Mouse (Mus musculus) hindbrain, embryonic 15.5 days (tissue): ENCODE data around the gene Prx. TPM values are rescaled to one million over a fixed set of nuclear protein-coding genes. Genes with fewer than 3 reads are reported as not detected.
A peak's percentile ranks its signal among the peaks of the same experiment; 100 is the strongest.

Experiments
- ATAC-seq: fragments of 200-750 bp; cut with Nextera tagmentation; 2 replicates; pipeline ENCODE4 v1.8.0; 2017; ENCODE audit warnings: low read depth, moderate number of reproducible peaks, moderate TSS enrichment; ENCODE audit not compliant: low FRiP score
- H3K27ac ChIP-seq: fragments of 300-500 bp; sonication (generic); replicated peaks from 2 replicates; pipeline ENCODE4 v1.5.1; 2015; ENCODE audit warnings: mild to moderate bottlenecking, inconsistent platforms
- H3K27me3 ChIP-seq: fragments of 300-500 bp; sonication (generic); 2 replicates; pipeline ENCODE4 v1.6.1; 2015; ENCODE audit warnings: control low read depth, inconsistent platforms
- H3K36me3 ChIP-seq: fragments of 300-500 bp; sonication (generic); 2 replicates; pipeline ENCODE4 v1.6.1; 2015; ENCODE audit warnings: control low read depth, inconsistent platforms
- H3K4me1 ChIP-seq: fragments of 300-500 bp; sonication (generic); replicated peaks from 2 replicates; pipeline ENCODE4 v1.6.1; 2015; ENCODE audit warnings: control low read depth, inconsistent platforms
- H3K4me2 ChIP-seq: fragments of 300-500 bp; sonication (generic); 2 replicates; pipeline ENCODE4 v1.6.1; 2015; ENCODE audit warnings: moderate library complexity, mild to moderate bottlenecking, inconsistent platforms
- H3K4me3 ChIP-seq: fragments of 300-500 bp; sonication (generic); 2 replicates; pipeline ENCODE4 v1.5.1; 2015; ENCODE audit warnings: mild to moderate bottlenecking, inconsistent platforms
- H3K9ac ChIP-seq: fragments of 300-500 bp; sonication (generic); 2 replicates; pipeline ENCODE4 v1.6.1; 2015; ENCODE audit warnings: inconsistent platforms
- H3K9me3 ChIP-seq: fragments of 300-500 bp; sonication (generic); 2 replicates; pipeline ENCODE4 v1.6.1; 2016; ENCODE audit warnings: control low read depth, inconsistent platforms
- WGBS: fragments of 180-500 bp; shearing (Covaris S2); methylation state at CpG from one replicate; pipeline ENCODE4 v1.1.7; 2015; 5-methylcytosine and 5-hydroxymethylcytosine counted together
- polyA plus RNA-seq: library from polyadenylated mRNA; unstranded; fragments of >200 nt; fragmentation: Nextera tagmentation; extraction: Ambion mirVana; gene quantifications from 2 replicates; pipeline ENCODE4 v1.2.1, GENCODE M21; 2015

Gene Prx
- polyA plus RNA-seq, 1 experiment from 2014 or later = 1.9 TPM

DNA sequence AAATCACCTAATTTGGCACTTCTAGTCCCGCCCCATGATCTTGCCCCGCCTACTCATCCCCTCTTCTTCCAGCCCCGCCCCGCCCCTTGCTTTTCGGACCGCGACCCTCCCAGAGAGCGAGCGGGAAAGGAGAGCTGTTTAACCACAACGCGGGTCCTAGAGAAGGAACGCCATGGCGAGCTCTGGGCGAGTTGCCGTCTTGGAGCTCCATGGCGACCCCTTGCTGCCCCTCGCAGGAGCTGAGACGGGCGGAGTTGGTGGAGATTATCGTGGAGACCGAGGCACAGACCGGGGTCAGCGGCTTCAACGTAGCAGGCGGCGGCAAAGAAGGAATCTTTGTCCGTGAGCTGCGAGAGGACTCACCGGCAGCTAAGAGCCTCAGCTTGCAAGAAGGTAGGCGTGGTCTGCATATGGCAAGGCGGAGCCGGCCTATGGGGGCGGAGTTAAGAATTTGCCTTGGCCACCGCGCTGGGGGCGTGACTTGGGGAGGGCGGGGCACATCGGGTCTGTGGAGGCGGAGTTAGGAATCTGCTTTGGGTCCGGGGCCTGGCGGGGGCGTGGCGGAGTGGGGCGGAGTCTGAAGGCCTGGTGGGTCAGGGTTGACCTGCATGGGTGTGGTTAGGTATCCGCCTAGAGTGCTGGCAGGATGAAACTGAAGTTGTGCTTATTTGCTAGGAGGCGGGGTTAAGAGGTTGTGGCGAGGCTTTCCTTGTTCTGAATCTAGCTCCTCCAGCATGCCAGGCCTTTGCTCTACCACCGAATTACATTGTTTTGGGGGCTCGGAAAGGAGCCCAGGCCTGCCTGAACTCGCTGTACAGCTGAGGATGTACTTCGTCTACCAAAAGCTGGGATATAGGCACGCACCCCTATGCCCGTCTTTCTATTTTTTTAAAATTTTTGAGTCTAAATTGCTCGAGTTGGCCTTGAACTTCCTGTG is 8.9 kb downstream of the Prx start:
- H3K4me3 ChIP-seq = peak overlapping the region; percentile 62
- peak; percentile 93 for ATAC-seq
- WGBS = under 1% methylated on average over 50 of the region's 54 CpGs
- peaks cover 9% of the 10 kb centered on the region for H3K4me1 ChIP-seq
- no peaks in the 10 kb centered on the region for H3K9me3 ChIP-seq
- no peaks in the 10 kb centered on the region for H3K27me3 ChIP-seq
- no peaks in the 10 kb centered on the region for H3K36me3 ChIP-seq
- H3K9ac ChIP-seq = peak overlapping the region; percentile 61
- peak overlapping the region; percentile 66 for H3K4me2 ChIP-seq
- H3K27ac ChIP-seq = peak overlapping the region; percentile 98

DNA sequence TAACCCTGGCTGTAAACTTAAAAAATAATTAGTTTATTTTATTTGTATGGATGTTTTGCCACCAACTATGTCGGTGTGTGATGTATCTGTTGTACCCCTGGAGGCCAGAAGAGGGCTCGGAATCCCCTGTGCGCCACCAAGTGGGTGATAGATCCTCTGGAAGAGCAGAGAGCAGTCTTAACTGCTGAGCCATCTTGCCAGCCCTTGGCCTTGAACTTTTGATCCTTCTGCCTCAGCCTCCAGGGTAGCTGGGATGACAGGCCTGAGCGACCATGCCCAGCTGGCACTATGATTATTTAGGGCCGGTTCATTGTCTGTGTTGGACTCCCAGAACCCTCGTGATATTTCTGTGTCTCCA is 9.5 kb downstream of the Prx start:
- WGBS = 28% methylated on average over 6 of the region's 6 CpGs
- peak; percentile 21; the same call in 1 of the 2 replicates for ATAC-seq
- no peak overlapping the region for H3K9ac ChIP-seq
- peak overlapping the region; percentile 66 for H3K4me2 ChIP-seq
- H3K36me3 ChIP-seq = no peaks in the 10 kb centered on the region
- peak overlapping the region; percentile 98 for H3K27ac ChIP-seq
- H3K4me1 ChIP-seq = peaks cover 9% of the 10 kb centered on the region
- H3K9me3 ChIP-seq = no peaks in the 10 kb centered on the region
- H3K4me3 ChIP-seq = peak overlapping the region; percentile 62
- no peaks in the 10 kb centered on the region for H3K27me3 ChIP-seq

DNA sequence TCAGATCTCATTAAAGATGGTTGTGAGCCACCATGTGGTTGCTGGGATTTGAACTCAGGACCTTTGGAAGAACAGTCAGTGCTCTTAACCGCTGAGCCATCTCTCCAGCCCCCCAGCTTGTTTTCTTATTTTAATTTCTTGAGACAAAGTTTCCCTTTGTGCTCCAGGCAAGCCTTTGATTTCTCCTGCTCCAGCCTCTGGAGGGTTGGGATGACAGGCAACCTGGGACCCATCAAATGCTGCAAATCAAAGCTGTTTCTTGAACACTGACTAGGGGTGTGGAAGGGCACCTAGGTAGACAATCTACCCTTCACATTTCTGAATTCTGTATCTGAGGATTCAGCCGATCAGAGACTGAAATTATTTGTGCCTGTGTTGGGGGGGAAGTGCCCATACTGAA is 11.7 kb downstream of the Prx start:
- Histone ChIP-seq H3K9me3 (no peaks in the 10 kb centered on the region), H3K36me3 (no peaks in the 10 kb centered on the region)

DNA sequence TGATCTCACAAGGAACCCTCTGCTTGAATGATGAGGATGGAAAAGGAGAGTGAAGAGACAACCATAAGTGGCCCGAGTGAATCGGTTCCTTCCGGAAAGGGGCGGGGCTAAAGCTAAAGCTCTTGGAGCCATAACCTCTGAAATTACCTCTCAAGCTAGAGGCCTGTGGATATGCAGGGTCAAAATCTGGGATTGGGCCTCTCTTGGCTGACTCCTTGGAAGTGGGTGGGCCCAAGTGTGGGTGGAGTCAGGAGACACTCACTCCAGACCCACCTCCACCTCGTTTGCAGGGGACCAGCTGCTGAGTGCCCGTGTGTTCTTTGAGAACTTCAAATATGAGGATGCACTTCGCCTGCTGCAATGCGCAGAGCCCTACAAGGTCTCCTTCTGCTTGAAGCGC is 15.8 kb downstream of the Prx start:
- Histone ChIP-seq H3K9me3 (no peaks in the 10 kb centered on the region), H3K4me3 (no peak overlapping the region), H3K27me3 (no peaks in the 10 kb centered on the region), H3K36me3 (no peaks in the 10 kb centered on the region), H3K4me1 (no peaks in the 10 kb centered on the region), H3K4me2 (no peak overlapping the region), H3K27ac (no peak overlapping the region), H3K9ac (no peak overlapping the region)
- no peak for ATAC-seq
- WGBS = 81% methylated on average over 9 of the region's 9 CpGs

More for the DNA sequence above, 11.7 kb downstream of the Prx start:
- Histone ChIP-seq H3K4me3 (no peak overlapping the region), H3K27me3 (no peaks in the 10 kb centered on the region), H3K27ac (no peak overlapping the region), H3K4me1 (peaks cover 9% of the 10 kb centered on the region), H3K4me2 (no peak overlapping the region), H3K9ac (no peak overlapping the region)
- 84% methylated on average over 2 of the region's 2 CpGs for WGBS
- ATAC-seq = no peak

DNA sequence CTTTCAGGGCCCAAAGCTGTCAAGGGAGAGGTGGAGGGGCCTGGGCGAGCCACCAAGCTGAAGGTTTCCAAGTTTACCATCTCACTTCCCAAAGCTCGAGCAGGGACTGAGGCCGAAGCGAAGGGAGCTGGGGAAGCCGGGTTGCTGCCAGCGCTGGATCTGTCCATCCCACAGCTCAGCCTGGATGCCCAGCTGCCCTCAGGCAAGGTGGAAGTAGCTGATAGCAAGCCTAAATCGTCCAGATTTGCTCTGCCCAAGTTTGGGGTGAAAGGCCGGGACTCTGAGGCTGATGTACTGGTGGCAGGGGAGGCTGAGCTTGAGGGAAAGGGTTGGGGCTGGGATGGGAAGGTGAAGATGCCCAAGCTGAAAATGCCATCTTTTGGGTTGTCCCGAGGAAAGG is 19.2 kb downstream of the Prx start:
- 87% methylated on average over 9 of the region's 9 CpGs for WGBS
- no peak overlapping the region for H3K4me2 ChIP-seq
- H3K4me3 ChIP-seq = no peak overlapping the region
- H3K27ac ChIP-seq = no peak overlapping the region
- H3K36me3 ChIP-seq = no peaks in the 10 kb centered on the region
- no peaks in the 10 kb centered on the region for H3K4me1 ChIP-seq
- H3K9ac ChIP-seq = no peak overlapping the region
- no peaks in the 10 kb centered on the region for H3K27me3 ChIP-seq
- H3K9me3 ChIP-seq = no peaks in the 10 kb centered on the region
- no peak for ATAC-seq

DNA sequence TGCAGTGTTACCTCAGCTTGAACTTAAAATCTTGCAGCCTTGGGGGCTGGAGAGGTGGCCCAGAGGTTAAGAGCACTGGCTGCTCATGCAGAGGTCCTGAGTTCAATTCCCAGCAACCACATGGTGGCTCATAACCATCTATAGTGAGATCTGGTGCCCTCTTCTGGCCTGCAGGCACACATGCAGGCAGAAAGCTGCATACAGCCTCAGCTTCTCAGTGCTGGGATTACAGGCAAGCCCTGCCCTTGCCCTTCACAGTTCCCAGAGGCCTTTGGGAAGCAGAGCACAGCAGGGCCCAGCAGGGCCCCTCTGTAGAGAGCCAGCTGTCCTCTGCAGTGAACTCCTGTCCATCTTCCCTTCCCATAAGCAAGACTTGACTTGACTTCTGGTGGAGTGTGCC is 21.0 kb downstream of the Prx start:
- no peak overlapping the region for H3K4me3 ChIP-seq
- ATAC-seq = no peak
- H3K27ac ChIP-seq = no peak overlapping the region
- no peaks in the 10 kb centered on the region for H3K9me3 ChIP-seq
- H3K27me3 ChIP-seq = no peaks in the 10 kb centered on the region
- H3K9ac ChIP-seq = no peak overlapping the region
- H3K36me3 ChIP-seq = no peaks in the 10 kb centered on the region
- H3K4me2 ChIP-seq = no peak overlapping the region
- no peaks in the 10 kb centered on the region for H3K4me1 ChIP-seq

DNA sequence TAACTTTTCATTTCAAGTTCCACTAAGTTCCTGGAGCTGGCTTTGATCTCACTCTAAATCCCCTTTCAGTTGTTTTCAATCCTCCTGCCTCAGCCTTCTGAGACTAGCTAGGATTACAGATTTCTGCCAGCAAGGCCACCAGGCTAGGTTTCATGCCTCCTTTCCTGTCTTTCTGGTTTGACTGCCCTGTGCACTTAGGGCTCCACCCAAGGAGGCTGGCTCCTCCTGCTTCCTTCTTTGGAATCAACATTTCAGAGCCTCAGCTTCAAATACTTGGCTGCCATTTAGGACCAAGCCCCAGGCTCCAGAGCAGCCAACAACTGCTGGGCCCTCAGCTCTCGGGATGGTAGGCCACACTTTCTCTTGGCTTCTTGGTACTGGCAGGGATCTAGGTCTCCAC is 21.5 kb downstream of the Prx start:
- 59% methylated on average over 1 of the region's 1 CpGs for WGBS
- no peak for ATAC-seq
- no peaks in the 10 kb centered on the region for H3K4me1 ChIP-seq
- no peaks in the 10 kb centered on the region for H3K27me3 ChIP-seq
- H3K36me3 ChIP-seq = no peaks in the 10 kb centered on the region
- no peaks in the 10 kb centered on the region for H3K9me3 ChIP-seq
- H3K4me2 ChIP-seq = no peak overlapping the region
- no peak overlapping the region for H3K27ac ChIP-seq
- no peak overlapping the region for H3K9ac ChIP-seq
- H3K4me3 ChIP-seq = no peak overlapping the region

DNA sequence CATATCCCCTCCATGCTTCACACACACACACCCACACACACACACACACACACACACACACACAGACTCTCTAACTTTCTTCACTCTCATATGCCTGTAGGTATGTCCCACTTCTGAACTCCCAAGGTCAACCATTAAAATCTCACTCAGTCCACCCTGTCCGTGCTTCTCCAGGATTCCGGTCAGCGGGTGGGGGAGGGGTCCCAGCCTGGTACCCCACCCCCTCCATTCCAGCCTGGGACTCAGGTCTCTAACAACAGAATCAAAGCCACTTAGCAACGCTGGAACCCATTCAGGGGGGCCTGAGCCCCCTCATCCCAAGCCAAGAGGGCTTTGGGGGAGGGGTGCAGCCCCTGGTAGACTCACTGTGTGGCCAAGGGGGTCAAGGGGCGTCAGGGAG is 23.8 kb downstream of the Prx start, which contains the start of gene Hipk4:
Hipk4 (plus strand) TSS at position 301 of the 400 bp plus-strand sequence.
- no peak for ATAC-seq
- H3K9me3 ChIP-seq = no peaks in the 10 kb centered on the region
- WGBS = 70% methylated on average over 5 of the region's 5 CpGs
- no peak within 1 kb of the TSS for H3K9ac ChIP-seq
- no peaks in the 10 kb centered on the region for H3K27me3 ChIP-seq
- H3K4me2 ChIP-seq = no peak within 1 kb of the TSS
- no peak within 1 kb of the TSS for H3K27ac ChIP-seq
- no peaks in the 10 kb centered on the region for H3K36me3 ChIP-seq
- H3K4me3 ChIP-seq = no peak within 1 kb of the TSS
- H3K4me1 ChIP-seq = no peaks in the 10 kb centered on the region

DNA sequence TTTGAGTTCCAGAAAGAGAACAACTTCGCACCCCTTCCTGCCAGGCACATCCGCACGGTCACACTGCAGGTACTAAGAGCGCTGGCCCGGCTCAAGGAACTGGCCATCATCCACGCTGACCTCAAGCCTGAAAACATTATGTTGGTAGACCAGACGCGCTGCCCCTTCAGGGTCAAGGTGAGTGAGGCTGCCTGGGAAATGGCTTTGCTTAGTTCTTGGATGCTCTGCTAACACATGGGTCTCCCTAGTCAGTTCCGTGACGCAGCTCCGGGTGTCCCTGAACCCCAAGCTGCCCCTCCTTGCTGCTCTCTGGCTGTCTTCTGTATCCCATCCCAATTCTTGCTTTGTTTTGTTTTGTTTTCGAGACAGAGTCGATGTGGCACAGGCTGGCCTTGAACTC is 24.7 kb downstream of the Prx start:
- Histone ChIP-seq H3K4me2 (no peak overlapping the region), H3K27ac (no peak overlapping the region), H3K27me3 (no peaks in the 10 kb centered on the region), H3K9me3 (no peaks in the 10 kb centered on the region), H3K4me3 (no peak overlapping the region), H3K36me3 (no peaks in the 10 kb centered on the region), H3K9ac (no peak overlapping the region), H3K4me1 (no peaks in the 10 kb centered on the region)
- no peak for ATAC-seq
- WGBS = 96% methylated on average over 13 of the region's 13 CpGs

DNA sequence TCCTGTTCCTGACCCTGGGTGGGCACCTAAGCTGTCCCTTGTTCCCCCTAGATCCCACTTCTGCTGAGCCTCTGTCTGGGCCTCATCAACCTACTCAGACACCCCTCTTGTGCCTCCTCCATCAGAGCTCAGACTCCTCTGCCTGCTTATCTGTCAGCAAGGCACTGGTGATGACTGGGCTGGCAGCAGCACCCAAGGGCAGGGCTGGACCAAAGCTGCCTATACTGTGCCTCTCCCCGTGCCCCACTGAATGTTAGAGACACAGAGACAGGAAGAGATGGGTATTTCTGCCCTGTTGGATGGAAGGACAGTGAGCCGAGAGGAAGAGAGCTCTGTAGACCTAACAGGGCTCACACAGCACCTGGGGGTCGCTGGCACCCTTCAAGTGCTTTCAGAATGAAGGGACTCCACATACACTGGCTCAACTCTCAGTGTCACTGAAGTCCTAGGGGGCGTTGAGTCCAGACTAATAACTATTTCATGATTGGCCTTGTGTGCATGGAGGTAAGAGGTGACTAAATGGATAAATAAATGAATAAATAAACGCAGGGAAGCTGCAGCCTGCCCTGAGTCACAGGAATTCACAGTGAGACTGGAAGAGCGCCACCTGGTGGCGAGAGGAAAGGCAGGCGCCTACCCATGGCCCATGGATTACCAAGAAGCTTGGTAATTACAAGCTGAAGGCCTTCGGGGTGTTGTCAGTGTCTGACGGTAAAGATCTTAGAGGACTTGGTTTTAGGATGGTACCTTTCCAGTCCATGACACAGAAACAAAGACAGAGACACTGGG is 27.1 kb downstream of the Prx start:
- H3K27ac ChIP-seq = no peak overlapping the region
- no peaks in the 10 kb centered on the region for H3K4me1 ChIP-seq
- H3K36me3 ChIP-seq = no peaks in the 10 kb centered on the region; the same call in 1 of the 2 replicates
- H3K4me2 ChIP-seq = no peak overlapping the region
- no peaks in the 10 kb centered on the region for H3K27me3 ChIP-seq
- H3K4me3 ChIP-seq = no peak overlapping the region
- 23% methylated on average over 10 of the region's 10 CpGs for WGBS
- H3K9ac ChIP-seq = no peak overlapping the region
- ATAC-seq = peak; percentile 74
- no peaks in the 10 kb centered on the region for H3K9me3 ChIP-seq

DNA sequence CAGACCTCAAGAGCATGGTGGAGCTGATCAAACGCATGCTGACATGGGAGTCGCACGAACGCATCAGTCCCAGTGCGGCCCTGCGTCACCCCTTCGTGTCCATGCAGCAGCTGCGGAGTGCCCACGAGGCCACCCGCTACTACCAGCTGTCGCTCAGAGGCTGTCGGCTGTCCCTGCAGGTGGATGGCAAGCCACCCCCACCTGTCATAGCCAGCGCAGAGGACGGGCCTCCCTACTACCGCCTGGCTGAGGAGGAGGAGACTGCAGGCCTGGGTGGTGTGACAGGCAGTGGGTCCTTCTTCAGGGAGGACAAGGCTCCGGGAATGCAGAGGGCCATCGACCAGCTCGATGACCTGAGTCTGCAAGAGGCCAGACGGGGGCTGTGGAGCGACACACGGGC is 29.9 kb downstream of the Prx start:
- H3K36me3 ChIP-seq = peaks cover 20% of the 10 kb centered on the region
- no peaks in the 10 kb centered on the region for H3K9me3 ChIP-seq
- H3K27me3 ChIP-seq = no peaks in the 10 kb centered on the region
- H3K4me3 ChIP-seq = no peak overlapping the region
- H3K9ac ChIP-seq = no peak overlapping the region
- no peak overlapping the region for H3K27ac ChIP-seq
- WGBS = 81% methylated on average over 21 of the region's 21 CpGs
- ATAC-seq = no peak
- no peak overlapping the region for H3K4me2 ChIP-seq
- H3K4me1 ChIP-seq = no peaks in the 10 kb centered on the region

DNA sequence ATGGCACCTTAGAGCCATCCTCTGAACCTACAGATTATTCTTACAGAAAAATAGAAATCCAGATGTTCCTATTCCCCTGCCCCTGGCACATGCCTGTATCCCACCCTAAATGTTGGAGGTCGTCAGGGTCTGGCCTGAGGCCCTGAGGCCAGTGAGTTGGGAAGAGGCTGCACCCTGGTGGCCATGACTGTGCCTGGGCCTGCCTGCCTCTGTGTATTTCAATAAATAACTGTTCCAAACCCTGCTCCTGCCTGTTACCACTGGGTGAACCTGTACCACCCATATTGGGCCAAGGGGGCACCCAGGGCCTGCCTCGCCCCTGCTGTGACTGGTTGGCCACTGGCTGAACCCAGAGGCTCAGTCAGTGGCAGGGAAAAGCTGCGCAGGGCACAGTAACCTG is 31.8 kb downstream of the Prx start:
- Histone ChIP-seq H3K4me3 (no peak overlapping the region), H3K4me2 (no peak overlapping the region), H3K4me1 (no peaks in the 10 kb centered on the region), H3K36me3 (peaks cover 24% of the 10 kb centered on the region), H3K9me3 (no peaks in the 10 kb centered on the region), H3K27me3 (no peaks in the 10 kb centered on the region), H3K27ac (no peak overlapping the region), H3K9ac (no peak overlapping the region)
- WGBS = 79% methylated on average over 3 of the region's 3 CpGs
- ATAC-seq = no peak
